Mouse (Mus musculus): Measurements from ENCODE around the gene Agpat4.

The Agpat4 gene

GRCm38 (mm10) chr17:12226551-12226950, 108.0 kb downstream of the Agpat4 start:
- DNase-seq (ENCODE audit: low spot score in 2 of 2), result peak in 1 of 2 experiments; percentile 33

- no peak for DNase-seq (ENCODE audit: low spot score in 2 of 2)
Measured at GRCm38 (mm10) chr17:12228001-12228400, 109.5 kb downstream of the Agpat4 start.

GRCm38 (mm10) chr17:12228471-12228870, 110.0 kb downstream of the Agpat4 start:
- DNase-seq (ENCODE audit: low spot score in 2 of 2), result no peak

GRCm38 (mm10) chr17:12229756-12230155, 111.3 kb downstream of the Agpat4 start:
- DNase-seq (ENCODE audit: low spot score in 2 of 2), result no peak

GRCm38 (mm10) chr17:12230167-12230566, 111.7 kb downstream of the Agpat4 start:
- no peak for DNase-seq (ENCODE audit: low spot score in 2 of 2)

DNA sequence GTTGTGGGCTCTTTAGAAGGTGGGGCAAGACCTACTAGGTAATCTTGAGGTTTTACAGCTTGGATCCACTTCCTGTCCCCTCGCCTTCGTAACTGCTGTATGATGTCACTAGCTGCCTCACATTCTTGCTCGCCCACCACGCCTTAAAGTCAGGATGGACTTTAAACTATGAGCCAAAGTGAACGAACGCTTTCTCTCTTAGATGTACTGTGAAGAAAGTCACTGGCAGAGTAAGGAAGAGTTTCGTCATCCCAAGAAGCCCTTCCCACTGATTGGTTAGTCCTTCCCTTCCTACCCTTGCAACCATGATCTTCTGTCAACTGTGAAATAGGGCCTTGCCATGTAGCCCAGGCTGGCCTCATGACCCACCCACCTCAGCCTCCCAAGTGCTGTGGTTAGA, 112.6 kb downstream of the Agpat4 start:
- no peak for DNase-seq (ENCODE audit: low spot score in 2 of 2)

GRCm38 (mm10) chr17:12232724-12233123, 114.2 kb downstream of the Agpat4 start:
- no peak for DNase-seq (ENCODE audit: low spot score in 2 of 2)

- no peak for DNase-seq (ENCODE audit: low spot score in 2 of 2)
Measured at GRCm38 (mm10) chr17:12240701-12241100, 122.2 kb downstream of the Agpat4 start.

DNA sequence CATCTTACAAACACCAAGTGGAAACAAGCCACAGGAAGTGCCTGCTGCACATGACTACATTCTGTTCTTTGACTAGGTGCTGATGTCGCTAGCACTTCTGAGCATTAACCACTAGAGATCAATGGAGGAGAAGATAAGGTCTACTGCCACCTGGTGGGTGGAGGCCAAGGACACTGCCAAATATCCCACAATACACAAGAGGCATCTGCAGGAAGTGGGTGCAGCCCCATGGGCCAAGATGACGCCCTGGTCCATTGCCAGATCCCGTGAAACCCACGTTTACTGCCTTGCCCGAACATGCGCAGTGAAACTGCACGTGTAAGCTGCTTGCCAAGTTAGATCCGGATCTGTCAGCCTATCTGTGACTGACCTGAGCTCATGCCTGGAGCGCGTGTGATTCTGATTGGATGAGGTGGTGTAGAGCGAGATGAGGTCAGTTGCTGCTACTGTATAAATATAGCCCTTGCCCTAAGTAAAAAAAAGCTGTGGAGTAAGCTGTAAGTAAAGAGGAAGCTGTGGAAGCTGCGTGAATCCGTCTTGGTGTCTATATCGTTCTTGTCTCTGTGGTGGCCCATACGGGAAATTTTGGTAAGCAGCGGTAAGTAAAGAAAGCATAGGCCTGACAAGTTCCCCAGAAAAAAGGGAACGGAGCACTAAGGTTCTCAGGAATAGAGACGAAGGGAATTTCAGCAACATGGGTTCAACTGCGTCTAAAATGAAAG, 131.4 kb downstream of the Agpat4 start:
- no peak for DNase-seq (ENCODE audit: low spot score in 2 of 2)

DNA sequence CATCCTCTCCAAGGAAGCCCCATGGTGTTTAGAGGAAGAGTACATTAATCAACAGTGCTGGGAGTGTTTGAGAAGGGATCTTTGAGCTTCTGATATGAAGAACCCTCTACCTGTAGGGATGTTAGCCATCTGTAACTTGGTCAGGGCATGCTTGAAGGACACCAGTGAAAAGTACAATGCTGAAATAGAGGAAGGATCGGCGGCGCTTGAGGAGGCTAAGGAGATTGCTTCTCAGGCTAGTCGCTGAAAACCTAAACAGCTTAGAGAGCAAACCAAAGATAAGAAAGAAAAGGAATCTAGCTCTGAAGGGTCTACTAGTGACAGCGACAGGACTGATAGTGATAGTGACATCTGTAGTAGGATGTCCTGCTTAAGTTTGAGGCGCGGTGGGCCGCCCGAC, 132.1 kb downstream of the Agpat4 start:
- no peak for DNase-seq (ENCODE audit: low spot score in 2 of 2)

GRCm38 (mm10) chr17:12256142-12256541, 137.6 kb downstream of the Agpat4 start:
- DNase-seq (ENCODE audit: low spot score in 2 of 2), result no peak

DNA sequence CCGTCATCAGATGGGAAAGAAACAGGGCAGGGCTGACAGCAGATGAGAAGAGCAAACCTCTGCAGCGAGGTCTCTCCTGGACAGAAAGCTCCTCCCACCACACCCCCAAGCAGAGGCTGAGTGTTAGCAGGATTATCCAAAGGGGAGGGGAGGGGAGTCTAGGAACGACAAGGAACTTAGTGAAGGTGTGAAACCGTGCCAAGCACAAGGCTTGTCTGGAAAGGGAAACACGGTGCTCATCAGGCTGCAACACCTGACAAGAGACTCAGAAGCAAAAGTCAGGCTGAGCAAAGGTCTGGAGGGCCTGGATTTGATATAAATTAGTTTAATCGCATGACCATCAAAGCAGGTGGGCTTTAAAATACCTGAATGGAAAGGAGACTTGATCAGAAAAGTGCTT, 140.0 kb downstream of the Agpat4 start:
- no peak for DNase-seq (ENCODE audit: low spot score in 2 of 2)

DNA sequence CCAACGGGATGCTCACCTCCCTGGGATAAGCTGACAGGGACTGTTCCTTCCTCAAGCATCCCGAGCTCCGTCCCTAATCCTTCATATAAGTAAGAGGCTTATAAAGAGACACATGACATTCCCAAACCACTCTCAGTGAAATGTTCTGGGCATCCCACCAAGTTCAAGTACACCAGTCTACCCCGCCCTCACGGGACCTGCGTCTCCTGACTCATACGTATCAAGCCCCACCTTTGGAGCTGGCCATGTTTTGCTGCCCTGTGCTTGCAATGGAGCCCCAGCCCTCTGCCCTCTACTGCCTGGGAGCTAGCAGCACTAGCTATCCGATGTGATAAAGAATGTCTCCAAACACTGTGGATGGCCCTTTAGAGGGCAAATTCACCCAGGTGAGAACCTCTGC, 141.5 kb downstream of the Agpat4 start:
- DNase-seq (ENCODE audit: low spot score in 2 of 2), result no peak

GRCm38 (mm10) chr17:12261376-12261775, 142.9 kb downstream of the Agpat4 start:
- no peak for DNase-seq (ENCODE audit: low spot score in 2 of 2)

- DNase-seq (ENCODE audit: low spot score in 2 of 2), result no peak
Measured at GRCm38 (mm10) chr17:12261887-12262286, 143.4 kb downstream of the Agpat4 start.

DNA sequence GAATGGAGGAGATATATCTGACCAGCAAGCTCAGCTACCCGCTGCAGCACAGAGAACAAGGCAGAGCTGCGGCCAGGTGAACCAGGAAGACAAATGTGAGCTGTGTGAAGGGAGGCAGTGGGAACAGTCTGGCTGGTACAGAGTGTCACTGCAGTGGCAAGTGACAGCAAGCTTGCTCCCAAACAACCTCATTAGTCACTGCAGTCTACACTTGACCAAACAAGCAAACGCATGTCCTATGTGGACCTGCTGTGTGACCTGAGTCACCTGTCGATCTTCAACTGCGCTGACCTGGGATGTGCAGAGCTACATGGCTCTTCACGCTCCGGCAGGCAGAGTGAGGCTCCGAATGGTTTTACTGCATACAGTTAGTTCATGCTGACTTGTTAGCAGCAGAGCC, 144.3 kb downstream of the Agpat4 start:
- DNase-seq (ENCODE audit: low spot score in 2 of 2), result peak; percentile 42 to 58

DNA sequence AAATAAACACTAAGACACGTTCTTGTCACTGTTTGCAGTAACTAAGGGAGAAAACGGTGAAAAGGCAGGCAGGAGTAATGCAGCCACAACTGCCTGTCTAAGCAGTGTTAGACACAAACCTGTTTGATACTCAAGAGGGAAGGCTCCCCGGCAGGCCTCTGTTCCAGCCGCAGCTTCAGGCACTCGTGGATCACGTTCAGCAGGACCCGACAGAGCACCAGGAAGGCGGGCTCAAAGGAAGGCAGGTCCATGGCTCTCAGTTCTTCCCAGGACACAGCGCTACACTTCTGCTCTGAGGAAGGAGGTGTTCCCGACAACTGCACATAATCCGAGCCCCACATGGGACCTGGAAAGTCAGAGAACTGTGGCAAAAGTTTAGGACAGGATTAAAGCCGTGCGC, 145.3 kb downstream of the Agpat4 start:
- no peak for DNase-seq (ENCODE audit: low spot score in 2 of 2)

DNA sequence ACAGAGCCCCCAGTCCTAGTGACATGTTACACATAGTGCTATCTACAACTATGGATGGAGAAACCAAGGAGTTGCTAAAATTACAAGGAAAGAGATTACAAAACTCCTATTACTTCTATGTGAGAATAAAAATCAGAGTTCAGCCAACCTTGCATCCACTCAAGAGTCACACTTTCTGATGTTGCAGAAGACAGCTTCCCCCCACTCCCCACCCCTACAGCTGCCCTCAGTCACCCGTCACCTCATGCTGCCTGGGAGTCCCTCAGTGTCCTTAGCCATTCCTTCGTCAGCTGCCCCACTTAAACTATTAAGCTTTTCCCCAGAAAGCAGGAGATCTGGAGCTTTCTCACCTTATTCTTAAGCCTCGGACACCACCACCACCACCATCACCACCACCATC, 145.8 kb downstream of the Agpat4 start:
- no peak for DNase-seq (ENCODE audit: low spot score in 2 of 2)

DNA sequence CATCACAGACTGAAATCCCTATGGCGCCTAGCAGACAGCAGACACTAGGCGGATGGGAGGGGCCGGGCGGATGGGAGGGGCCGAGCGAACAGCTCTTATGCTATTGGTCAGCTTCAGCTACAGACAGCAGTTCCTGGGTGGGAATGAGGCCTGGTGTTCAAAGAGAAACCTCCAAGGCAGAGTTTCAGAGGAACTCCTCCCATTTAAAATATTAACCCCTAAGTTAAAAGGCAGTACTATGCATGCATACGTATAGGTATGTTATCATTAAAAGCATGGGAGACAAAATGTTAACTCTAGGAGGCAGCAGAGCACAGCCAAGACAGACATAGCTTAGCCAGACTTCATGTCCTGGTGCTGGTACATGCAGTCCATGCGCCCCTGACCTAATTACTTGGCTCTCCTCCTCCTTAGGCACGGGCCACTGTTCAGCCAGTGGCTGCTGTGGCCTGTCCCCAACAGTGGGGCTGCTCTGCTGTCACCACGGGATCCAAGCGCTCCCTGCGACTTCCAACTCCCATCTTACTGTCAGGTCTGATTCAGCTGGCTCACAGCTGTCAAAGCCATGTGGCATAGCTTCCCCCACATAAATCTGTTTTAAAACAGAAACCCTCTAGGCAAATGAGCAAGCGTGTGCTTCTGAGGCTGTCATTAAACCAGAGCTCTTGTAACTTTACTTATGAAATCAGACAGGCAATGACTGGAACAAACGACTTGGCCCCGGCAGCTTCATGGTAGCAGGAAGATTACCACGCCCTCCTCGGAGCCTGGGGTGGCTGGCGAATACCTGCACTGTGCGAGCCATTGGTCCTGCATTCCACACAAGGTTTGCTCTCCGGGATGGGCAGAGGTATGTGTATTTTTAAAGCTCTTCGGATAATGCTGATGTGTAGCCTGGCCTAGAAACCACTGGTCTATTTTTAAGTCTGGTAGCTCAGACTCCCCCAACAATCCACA, 147.7 kb downstream of the Agpat4 start:
- peak in 1 of 2 experiments; percentile 40 for DNase-seq (ENCODE audit: low spot score in 2 of 2)

DNA sequence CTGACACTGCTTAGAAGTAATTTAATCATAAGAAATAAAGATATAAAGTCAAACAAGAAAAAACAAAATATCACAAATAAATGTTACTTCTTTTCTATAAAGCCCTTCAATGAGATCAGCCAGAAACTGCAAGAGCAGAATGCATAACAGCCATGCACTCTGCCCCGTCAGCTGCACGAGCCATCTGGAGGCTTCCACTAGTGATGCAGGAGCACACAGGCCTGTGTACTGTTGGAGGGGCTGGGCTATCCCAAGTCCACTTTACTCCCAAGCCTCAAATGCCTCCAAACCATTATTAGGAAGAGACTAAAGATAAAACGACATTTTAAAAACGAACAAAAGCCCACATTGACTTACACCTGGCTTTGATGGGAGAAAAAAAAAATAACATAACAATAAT, 149.6 kb downstream of the Agpat4 start:
- DNase-seq (ENCODE audit: low spot score in 2 of 2), result no peak

DNA sequence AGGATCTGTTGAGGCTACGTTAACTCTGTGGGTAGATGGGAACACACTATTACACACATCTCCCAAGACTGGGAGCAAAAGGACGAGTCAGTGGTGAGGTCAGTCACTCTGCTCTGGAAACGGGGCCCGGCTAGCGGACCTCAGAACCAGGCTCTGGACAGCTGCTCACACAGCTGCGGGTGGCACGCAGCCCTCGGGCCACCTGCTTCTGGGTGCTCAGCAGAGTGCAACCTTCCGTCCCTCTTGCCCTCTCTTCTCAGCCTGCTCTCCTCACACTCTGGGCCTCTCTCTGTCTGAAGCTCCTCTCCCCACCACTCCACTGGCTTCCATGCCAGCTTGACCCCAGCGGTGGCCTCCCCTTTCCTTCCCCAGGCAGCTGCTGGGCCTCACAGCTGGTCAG, 150.0 kb downstream of the Agpat4 start:
- no peak for DNase-seq (ENCODE audit: low spot score in 2 of 2)

Measured in urinary bladder, postnatal 36 days (tissue).